Mouse (Mus musculus) heart, embryonic 13.5 days (tissue): ENCODE measurements around the gene Akap4. TPM values are rescaled to one million over a fixed set of nuclear protein-coding genes. Genes with fewer than 3 reads are reported as not detected.
A peak's percentile ranks its signal among the peaks of the same experiment; 100 is the strongest.

Source experiments
- ATAC-seq: fragments of 200-750 bp; cut with Nextera tagmentation; 2 replicates; pipeline ENCODE4 v1.8.0; 2017; ENCODE audit warnings: moderate TSS enrichment; ENCODE audit not compliant: insufficient number of reproducible peaks, low FRiP score, low TSS enrichment; ENCODE audit errors: extremely low read depth
- H3K27ac ChIP-seq: fragments of 300-500 bp; sonication (generic); replicated peaks from 2 replicates; pipeline ENCODE4 v1.5.1; 2015; ENCODE audit warnings: moderate library complexity, mild to moderate bottlenecking, inconsistent platforms
- H3K27me3 ChIP-seq: fragments of 300-500 bp; sonication (generic); replicated peaks from 2 replicates; pipeline ENCODE4 v1.6.1; 2015; ENCODE audit warnings: mild to moderate bottlenecking, inconsistent platforms
- H3K36me3 ChIP-seq: fragments of 300-500 bp; sonication (generic); 2 replicates; pipeline ENCODE4 v1.6.1; 2015; ENCODE audit warnings: mild to moderate bottlenecking, inconsistent platforms
- H3K4me1 ChIP-seq: fragments of 300-500 bp; sonication (generic); 2 replicates; pipeline ENCODE4 v1.6.1; 2015; ENCODE audit warnings: inconsistent platforms
- H3K4me2 ChIP-seq: fragments of 300-500 bp; sonication (generic); 2 replicates; pipeline ENCODE4 v1.6.1; 2015; ENCODE audit warnings: inconsistent platforms, mild to moderate bottlenecking, moderate library complexity
- H3K4me3 ChIP-seq: fragments of 300-500 bp; sonication (generic); 2 replicates; pipeline ENCODE4 v1.5.1; 2015; ENCODE audit warnings: moderate library complexity, mild to moderate bottlenecking, inconsistent platforms
- H3K9ac ChIP-seq: fragments of 300-500 bp; sonication (generic); 2 replicates; pipeline ENCODE4 v1.6.1; 2015; ENCODE audit warnings: inconsistent platforms, mild to moderate bottlenecking, moderate library complexity
- H3K9me3 ChIP-seq: fragments of 300-500 bp; sonication (generic); 2 replicates; pipeline ENCODE4 v1.6.1; 2016; ENCODE audit warnings: inconsistent platforms
- WGBS: fragments of 180-500 bp; shearing (Covaris S2); methylation state at CpG from one replicate; pipeline ENCODE4 v1.1.7; 2015; ENCODE audit warnings: mixed read lengths; 5-methylcytosine and 5-hydroxymethylcytosine counted together
- polyA plus RNA-seq: library from polyadenylated mRNA; unstranded; fragments of >200 nt; fragmentation: Nextera tagmentation; extraction: Ambion mirVana; gene quantifications from 2 replicates; pipeline ENCODE4 v1.2.1, GENCODE M21; 2015

The Akap4 gene
- polyA plus RNA-seq: 0.06 TPM in 1 of 2 replicates, not detected in the other

DNA sequence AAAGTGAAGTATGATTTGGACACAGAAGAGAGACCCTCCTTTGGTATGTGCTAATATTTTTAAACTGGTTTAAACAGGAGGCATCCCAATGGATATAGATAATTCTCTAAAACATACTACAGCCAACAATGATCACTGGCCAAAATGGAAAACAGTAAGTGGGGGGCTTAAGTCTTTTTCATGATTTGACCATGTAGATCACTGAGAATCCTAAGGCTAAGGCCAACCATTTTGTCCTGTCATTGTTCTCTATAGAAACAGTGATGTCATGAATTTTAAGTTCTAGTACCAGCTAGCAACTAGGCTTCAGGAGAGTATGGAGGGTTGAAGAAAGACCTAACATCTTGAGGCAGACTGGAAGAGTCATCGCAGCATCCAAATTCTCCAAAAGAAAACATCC, at the start of gene Akap4:
Akap4 (plus strand) TSS at position 301 of the 400 bp plus-strand sequence.
- H3K4me2 ChIP-seq: no peak within 1 kb of the TSS
- H3K27me3 ChIP-seq: no peaks in the 10 kb centered on the region
- H3K4me3 ChIP-seq: no peak within 1 kb of the TSS
- no peak for ATAC-seq
- H3K9ac ChIP-seq: no peak within 1 kb of the TSS
- no peaks in the 10 kb centered on the region for H3K36me3 ChIP-seq
- WGBS: 88% methylated on average over 1 of the region's 1 CpGs
- H3K4me1 ChIP-seq: no peaks in the 10 kb centered on the region
- no peak within 1 kb of the TSS for H3K27ac ChIP-seq
- peaks cover 6% of the 10 kb centered on the region; the same call in 1 of the 2 replicates for H3K9me3 ChIP-seq

DNA sequence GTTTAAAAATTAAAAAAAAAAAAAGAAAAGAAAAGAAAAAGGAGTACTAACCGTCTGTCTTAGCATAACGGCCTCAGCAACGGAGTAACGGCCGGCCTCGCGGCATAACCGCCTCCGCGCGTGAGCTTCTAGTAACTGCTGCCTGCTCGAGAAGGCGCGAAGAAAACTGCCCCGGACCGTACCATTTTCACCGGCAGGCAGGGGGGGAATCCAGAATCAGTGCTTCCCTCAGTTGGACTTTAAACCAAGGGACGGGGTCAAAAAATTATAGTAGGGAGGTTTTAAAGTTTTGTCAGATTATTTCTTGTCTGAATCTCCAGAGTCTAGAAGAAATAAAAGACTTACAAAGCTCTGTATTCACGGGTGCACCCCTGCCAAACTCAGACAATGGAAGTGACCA, 25.8 kb upstream of the Akap4 start, which contains the start of gene Ccnb3:
Ccnb3 (minus strand) TSS at position 101 of the 400 bp plus-strand sequence.
- no peak for ATAC-seq
- Histone ChIP-seq H3K9me3 (no peaks in the 10 kb centered on the region), H3K4me2 (no peak within 1 kb of the TSS), H3K27ac (no peak within 1 kb of the TSS), H3K4me1 (no peaks in the 10 kb centered on the region), H3K9ac (no peak within 1 kb of the TSS), H3K4me3 (no peak within 1 kb of the TSS), H3K36me3 (no peaks in the 10 kb centered on the region), H3K27me3 (no peaks in the 10 kb centered on the region)
- WGBS: 89% methylated on average over 19 of the region's 19 CpGs

- Histone ChIP-seq H3K9ac (no peak overlapping the region), H3K27ac (no peak overlapping the region), H3K27me3 (no peaks in the 10 kb centered on the region), H3K4me1 (0 out of 2 replicates have a peak, but pooled peaks cover 2% of the 10 kb centered on the region), H3K4me3 (no peak overlapping the region), H3K36me3 (no peaks in the 10 kb centered on the region), H3K4me2 (no peak overlapping the region), H3K9me3 (no peaks in the 10 kb centered on the region)
- ATAC-seq: no peak
These were observed 10.3 kb upstream of the Akap4 start for GRCm38 (mm10) chrX:7057056-7057455.

- Histone ChIP-seq H3K4me2 (no peak overlapping the region), H3K27me3 (no peaks in the 10 kb centered on the region), H3K9ac (no peak overlapping the region), H3K36me3 (no peaks in the 10 kb centered on the region), H3K4me1 (0 out of 2 replicates have a peak, but pooled peaks cover 2% of the 10 kb centered on the region), H3K4me3 (no peak overlapping the region), H3K9me3 (no peaks in the 10 kb centered on the region), H3K27ac (no peak overlapping the region)
- 58% methylated on average over 2 of the region's 2 CpGs for WGBS
- no peak for ATAC-seq
These were observed 9.7 kb upstream of the Akap4 start for GRCm38 (mm10) chrX:7057634-7058033.

DNA sequence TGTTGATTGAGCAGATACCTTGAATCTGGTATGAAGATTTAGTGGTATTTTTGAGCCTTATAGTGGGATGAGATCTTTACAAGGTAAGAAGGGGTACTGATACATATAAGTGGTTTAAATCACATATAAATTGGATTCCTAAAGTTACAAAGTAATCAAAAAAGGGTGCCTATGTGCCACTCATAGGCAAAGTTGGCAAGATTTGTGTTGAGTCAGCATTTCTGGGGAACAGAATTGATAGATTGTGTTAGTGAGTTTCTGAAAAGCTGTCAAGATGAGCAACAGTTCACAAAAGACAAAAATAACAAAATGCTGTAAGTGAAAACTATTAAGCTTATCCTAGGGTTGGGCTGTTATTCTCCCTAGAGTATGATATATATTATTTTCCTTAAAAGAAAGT, 3.2 kb upstream of the Akap4 start:
- Histone ChIP-seq H3K27me3 (no peaks in the 10 kb centered on the region), H3K9me3 (no peaks in the 10 kb centered on the region), H3K27ac (no peak overlapping the region), H3K9ac (no peak overlapping the region), H3K36me3 (no peaks in the 10 kb centered on the region), H3K4me3 (no peak overlapping the region), H3K4me1 (no peaks in the 10 kb centered on the region), H3K4me2 (no peak overlapping the region)
- ATAC-seq: no peak

DNA sequence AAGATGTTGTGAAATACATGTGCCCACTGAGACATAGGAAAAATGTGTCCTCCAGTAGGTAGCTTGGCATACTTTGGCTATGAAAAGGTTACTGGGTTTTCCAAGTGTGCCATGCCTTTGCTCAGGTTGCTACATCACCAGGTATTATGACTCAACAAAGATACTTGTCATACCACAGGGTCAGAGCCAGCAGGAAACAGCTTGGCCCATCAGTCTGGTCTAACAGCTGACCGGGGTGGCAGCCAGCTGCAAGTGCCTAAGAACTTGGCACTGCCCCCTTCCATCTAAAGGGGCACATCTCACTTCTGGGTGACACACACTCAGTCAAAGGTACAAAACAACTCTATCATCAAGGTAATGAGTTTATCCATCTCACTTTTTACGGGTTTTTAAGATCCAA, 683 bp downstream of the Akap4 start:
- Histone ChIP-seq H3K27me3 (no peaks in the 10 kb centered on the region), H3K9me3 (peaks cover 6% of the 10 kb centered on the region), H3K4me2 (no peak overlapping the region), H3K4me1 (no peaks in the 10 kb centered on the region), H3K36me3 (no peaks in the 10 kb centered on the region), H3K27ac (no peak overlapping the region), H3K4me3 (no peak overlapping the region), H3K9ac (no peak overlapping the region)
- no peak for ATAC-seq
- 64% methylated on average over 2 of the region's 2 CpGs for WGBS

- Histone ChIP-seq H3K9me3 (no peaks in the 10 kb centered on the region), H3K4me3 (no peak overlapping the region), H3K4me2 (peak overlapping the region; percentile 26), H3K9ac (no peak overlapping the region), H3K27me3 (no peaks in the 10 kb centered on the region), H3K27ac (peak overlapping the region; percentile 63), H3K4me1 (peaks cover 23% of the 10 kb centered on the region), H3K36me3 (no peaks in the 10 kb centered on the region)
- WGBS: 24% methylated on average over 6 of the region's 6 CpGs
- no peak for ATAC-seq
These were observed 12.6 kb downstream of the Akap4 start for GRCm38 (mm10) chrX:7079820-7080429.

DNA sequence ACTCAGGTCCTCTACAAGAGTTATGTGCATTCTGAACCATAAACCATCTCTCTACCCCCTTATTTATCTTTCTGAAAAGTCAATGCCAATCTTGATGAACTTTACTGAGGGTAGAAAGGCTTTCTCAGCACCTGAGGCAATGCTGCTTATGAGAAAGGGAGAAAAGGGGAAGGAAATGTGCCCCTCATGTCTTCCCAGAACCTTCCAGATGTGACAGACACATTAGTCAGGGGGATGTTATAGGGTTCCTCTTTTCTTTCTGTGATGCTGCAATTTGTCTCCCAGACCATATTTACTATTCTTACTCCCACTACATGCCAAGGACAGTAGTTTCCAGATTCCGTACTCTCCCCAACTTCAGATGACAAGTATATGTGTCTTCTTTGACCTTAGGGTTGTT, 18.6 kb downstream of the Akap4 start:
- no peak overlapping the region for H3K27ac ChIP-seq
- no peak overlapping the region for H3K4me3 ChIP-seq
- no peak for ATAC-seq
- no peaks in the 10 kb centered on the region for H3K36me3 ChIP-seq
- WGBS: 81% methylated on average over 1 of the region's 1 CpGs
- H3K4me1 ChIP-seq: peaks cover 7% of the 10 kb centered on the region; the same call in 1 of the 2 replicates
- H3K9me3 ChIP-seq: no peaks in the 10 kb centered on the region
- H3K27me3 ChIP-seq: no peaks in the 10 kb centered on the region
- H3K9ac ChIP-seq: no peak overlapping the region
- H3K4me2 ChIP-seq: no peak overlapping the region

DNA sequence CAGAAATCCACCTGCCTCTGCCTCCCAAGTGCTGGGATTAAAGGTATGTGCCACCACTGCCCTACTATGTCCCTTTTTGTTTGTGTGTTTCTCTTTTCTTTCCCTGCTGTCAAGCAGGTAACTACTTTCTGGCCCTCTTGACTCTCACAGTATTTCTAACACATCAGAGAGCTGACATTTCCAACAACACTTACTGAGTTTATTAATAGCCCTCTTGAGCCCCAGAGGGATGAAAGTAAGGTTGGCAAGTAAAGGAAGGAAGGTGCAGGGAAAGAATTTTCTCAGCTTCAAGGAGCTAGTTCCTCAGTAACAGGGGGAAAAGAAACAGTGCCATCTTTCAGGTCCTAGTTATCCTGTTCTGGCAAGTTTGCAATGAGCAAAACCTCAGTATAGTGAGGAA, 23.0 kb downstream of the Akap4 start:
- no peak for ATAC-seq
- peak overlapping the region; percentile 6; the same call in 1 of the 2 replicates for H3K4me2 ChIP-seq

GRCm38 (mm10) chrX:7102280-7102679, 35.0 kb downstream of the Akap4 start:
- Histone ChIP-seq H3K4me3 (no peak overlapping the region), H3K4me2 (no peak overlapping the region)

More for the DNA sequence above, 23.0 kb downstream of the Akap4 start:
- Histone ChIP-seq H3K4me1 (no peaks in the 10 kb centered on the region), H3K9me3 (no peaks in the 10 kb centered on the region), H3K36me3 (no peaks in the 10 kb centered on the region), H3K27ac (peak overlapping the region; percentile 70), H3K4me3 (no peak overlapping the region), H3K27me3 (no peaks in the 10 kb centered on the region), H3K9ac (no peak overlapping the region)

DNA sequence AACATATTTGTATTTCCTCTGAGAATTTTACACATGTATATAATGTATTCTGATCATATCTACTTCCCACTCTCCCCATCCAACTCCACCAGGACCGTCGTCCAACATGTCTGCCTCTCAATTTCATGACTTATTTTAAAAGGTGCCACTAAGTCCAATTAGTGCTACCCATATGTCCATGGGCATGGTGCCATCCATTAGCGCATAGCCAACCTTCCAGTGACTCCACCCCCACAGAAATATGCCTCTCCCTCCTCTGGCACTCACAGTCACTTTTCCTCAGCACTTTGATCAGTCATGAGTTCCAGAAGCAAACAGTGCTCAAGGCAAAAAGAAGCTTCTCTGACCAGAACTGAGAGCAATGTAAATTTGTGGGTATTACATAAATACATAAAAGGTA, 47.6 kb downstream of the Akap4 start:
- H3K4me2 ChIP-seq: no peak overlapping the region
- no peak for ATAC-seq
- H3K27me3 ChIP-seq: no peaks in the 10 kb centered on the region
- H3K4me3 ChIP-seq: no peak overlapping the region
- no peaks in the 10 kb centered on the region for H3K4me1 ChIP-seq
- WGBS: 90% methylated on average over 3 of the region's 3 CpGs
- no peaks in the 10 kb centered on the region for H3K36me3 ChIP-seq
- no peak overlapping the region for H3K9ac ChIP-seq
- H3K9me3 ChIP-seq: no peaks in the 10 kb centered on the region
- H3K27ac ChIP-seq: no peak overlapping the region

More at GRCm38 (mm10) chrX:7102280-7102679, 35.0 kb downstream of the Akap4 start:
- H3K9ac ChIP-seq: no peak overlapping the region
- no peaks in the 10 kb centered on the region; the same call in 1 of the 2 replicates for H3K9me3 ChIP-seq
- H3K36me3 ChIP-seq: no peaks in the 10 kb centered on the region
- H3K27ac ChIP-seq: no peak overlapping the region
- ATAC-seq: no peak
- no peaks in the 10 kb centered on the region for H3K27me3 ChIP-seq
- no peaks in the 10 kb centered on the region for H3K4me1 ChIP-seq

- H3K4me3 ChIP-seq: no peak overlapping the region
- no peaks in the 10 kb centered on the region for H3K27me3 ChIP-seq
- H3K4me1 ChIP-seq: peaks cover 4% of the 10 kb centered on the region
- no peaks in the 10 kb centered on the region for H3K36me3 ChIP-seq
- H3K9me3 ChIP-seq: no peaks in the 10 kb centered on the region
- H3K4me2 ChIP-seq: no peak overlapping the region
- H3K27ac ChIP-seq: no peak overlapping the region
- H3K9ac ChIP-seq: no peak overlapping the region
- ATAC-seq: no peak
- WGBS: 73% methylated on average over 4 of the region's 4 CpGs
These were observed 54.4 kb downstream of the Akap4 start for GRCm38 (mm10) chrX:7121618-7122280.
